Mouse (Mus musculus) hindbrain, embryonic 14.5 days (tissue): Measurements from ENCODE around the gene Gpr132. TPM values are rescaled to one million over a fixed set of nuclear protein-coding genes. Genes with fewer than 3 reads are reported as not detected.

ENCODE experiments used
- ATAC-seq: fragments of 200-750 bp; cut with Nextera tagmentation; 2 replicates; pipeline ENCODE4 v1.8.0; 2017; ENCODE audit warnings: moderate number of reproducible peaks, mild to moderate bottlenecking, moderate TSS enrichment, moderate library complexity; ENCODE audit not compliant: low FRiP score
- DNase-seq: peaks from one replicate; pipeline ENCODE4 v3.0.0-alpha.2; 2015; ENCODE audit warnings: low spot score
- H3K27ac ChIP-seq: fragments of 300-500 bp; sonication (generic); 2 replicates; pipeline ENCODE4 v1.5.1; 2014; ENCODE audit warnings: mild to moderate bottlenecking, moderate library complexity
- H3K27me3 ChIP-seq: fragments of 300-500 bp; sonication (generic); 2 replicates; pipeline ENCODE4 v1.6.1; 2014; ENCODE audit warnings: mild to moderate bottlenecking, low read length, mixed read lengths; ENCODE audit not compliant: control insufficient read depth, insufficient read depth
- H3K36me3 ChIP-seq: fragments of 300-500 bp; sonication (generic); replicated peaks from 2 replicates; pipeline ENCODE4 v1.6.1; 2014; ENCODE audit not compliant: control insufficient read depth, insufficient read depth
- H3K4me1 ChIP-seq: fragments of 300-500 bp; sonication (generic); replicated peaks from 2 replicates; pipeline ENCODE4 v1.6.1; 2014; ENCODE audit warnings: antibody characterized with exemption, low read length, mixed read lengths; ENCODE audit not compliant: control insufficient read depth, insufficient read depth
- H3K4me2 ChIP-seq: fragments of 300-500 bp; sonication (generic); replicated peaks from 2 replicates; pipeline ENCODE4 v1.6.1; 2014; ENCODE audit warnings: mild to moderate bottlenecking, moderate library complexity
- H3K4me3 ChIP-seq: fragments of 300-500 bp; sonication (generic); replicated peaks from 2 replicates; pipeline ENCODE4 v1.5.1; 2014; ENCODE audit warnings: mild to moderate bottlenecking, low read length
- H3K9ac ChIP-seq: fragments of 300-500 bp; sonication (generic); 2 replicates; pipeline ENCODE4 v1.6.1; 2014
- H3K9me3 ChIP-seq: fragments of 300-500 bp; sonication (generic); 2 replicates; pipeline ENCODE4 v1.6.1; 2016; ENCODE audit warnings: low read length; ENCODE audit not compliant: control insufficient read depth
- WGBS: fragments of 180-500 bp; shearing (Covaris S2); extraction: QIAGEN DNeasy Blood & Tissue Kit; methylation state at CpG from one replicate; pipeline ENCODE4 v1.1.7; 2014; 5-methylcytosine and 5-hydroxymethylcytosine counted together
- polyA plus RNA-seq: library from polyadenylated mRNA; unstranded; fragments of >200 nt; fragmentation: Nextera tagmentation; extraction: Ambion mirVana; gene quantifications from 2 replicates; pipeline ENCODE4 v1.2.1, GENCODE M21; 2014

Gene Gpr132
- polyA plus RNA-seq, 1 experiment from 2014 or later: not detected

DNA sequence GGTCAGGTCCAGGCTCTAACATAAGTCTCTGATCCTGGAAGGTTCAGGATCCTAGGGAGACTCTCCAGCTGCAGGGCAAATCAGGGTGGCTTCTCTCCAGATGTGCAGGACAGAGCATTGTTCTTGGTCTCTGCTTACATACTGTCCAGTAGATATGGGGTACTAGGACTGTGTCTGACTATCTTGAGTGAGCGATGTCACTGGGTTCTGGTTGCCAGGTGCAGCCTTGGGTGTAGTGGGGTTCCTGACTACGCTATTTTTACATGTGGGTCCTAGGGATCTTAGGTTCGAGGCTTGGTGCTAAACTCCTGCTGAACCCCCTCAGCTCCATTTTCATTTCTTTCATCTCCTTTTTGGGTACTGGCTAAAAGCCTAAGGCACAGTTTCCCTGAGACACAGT, 37.5 kb downstream of the Gpr132 start:
- H3K27me3 ChIP-seq: no peaks in the 10 kb centered on the region
- H3K27ac ChIP-seq: 0 out of 2 replicates have a peak overlapping the region, but pooled peaks have one; percentile 73
- H3K4me1 ChIP-seq: peaks cover 37% of the 10 kb centered on the region
- no peaks in the 10 kb centered on the region for H3K9me3 ChIP-seq
- no peak for DNase-seq
- H3K9ac ChIP-seq: peak overlapping the region; percentile 73
- peak overlapping the region; percentile 64 for H3K4me3 ChIP-seq
- peaks cover 26% of the 10 kb centered on the region for H3K36me3 ChIP-seq
- WGBS: 87% methylated on average over 3 of the region's 3 CpGs
- no peak for ATAC-seq
- H3K4me2 ChIP-seq: peak overlapping the region; percentile 69

GRCm38 (mm10) chr12:112830141-112830540, 37.9 kb downstream of the Gpr132 start:
- ATAC-seq (no peak), DNase-seq (no peak)
- peak overlapping the region; percentile 69 for H3K4me2 ChIP-seq
- H3K4me3 ChIP-seq: peak overlapping the region; percentile 64
- no peaks in the 10 kb centered on the region for H3K27me3 ChIP-seq
- H3K36me3 ChIP-seq: peaks cover 28% of the 10 kb centered on the region
- H3K9me3 ChIP-seq: no peaks in the 10 kb centered on the region
- peak overlapping the region; percentile 73 for H3K9ac ChIP-seq
- peaks cover 37% of the 10 kb centered on the region for H3K4me1 ChIP-seq
- H3K27ac ChIP-seq: peak overlapping the region; percentile 73
- WGBS: 43% methylated on average over 2 of the region's 2 CpGs

DNA sequence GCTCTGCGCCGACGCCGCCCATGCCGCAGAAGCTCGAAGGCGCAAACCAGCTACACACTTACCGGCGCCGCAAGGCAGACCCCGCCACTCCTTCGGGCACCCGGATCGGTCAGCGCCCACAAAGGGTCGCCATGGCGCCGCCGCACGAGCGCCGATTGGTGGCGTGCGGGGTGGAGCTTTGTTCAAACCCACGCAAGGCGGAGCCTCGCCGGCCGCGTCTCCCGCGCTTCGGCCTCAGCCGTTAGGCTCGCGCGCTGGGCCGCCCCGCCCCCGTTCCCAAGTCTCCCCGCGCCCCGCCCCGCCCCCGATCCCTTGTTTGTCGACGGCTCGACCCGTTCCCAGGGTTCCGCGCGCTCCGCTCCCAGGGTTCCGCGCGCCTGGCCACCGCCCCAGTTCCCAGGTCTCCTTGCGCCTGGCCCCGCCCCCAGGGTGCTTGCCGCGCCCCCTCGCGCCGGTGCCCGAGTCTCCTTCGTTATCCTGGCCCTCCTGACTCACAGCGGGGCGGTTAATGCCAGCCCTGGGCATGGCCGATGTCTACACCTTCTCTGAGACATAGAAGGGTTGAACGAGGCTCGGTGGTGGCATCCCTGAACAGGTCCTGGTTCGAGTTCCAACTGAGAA, 38.7 kb downstream of the Gpr132 start, which contains the start of gene Cdca4:
Gene Cdca4, minus strand, starts transcription at position 180 of the 621 bp plus-strand sequence.
- WGBS: under 1% methylated on average over 50 of the region's 72 CpGs
- H3K4me2 ChIP-seq: peak within 1 kb of the TSS; percentile 82
- peak within 1 kb of the TSS; percentile 94 for H3K9ac ChIP-seq
- ATAC-seq (peak; percentile 98), DNase-seq (peak; percentile 98)
- H3K36me3 ChIP-seq: peaks cover 34% of the 10 kb centered on the region
- H3K4me3 ChIP-seq: peak within 1 kb of the TSS; percentile 64
- peaks cover 37% of the 10 kb centered on the region for H3K4me1 ChIP-seq
- H3K27ac ChIP-seq: peak within 1 kb of the TSS; percentile 87
- H3K9me3 ChIP-seq: no peaks in the 10 kb centered on the region
- H3K27me3 ChIP-seq: no peaks in the 10 kb centered on the region

GRCm38 (mm10) chr12:112828501-112829243, 39.4 kb downstream of the Gpr132 start:
- ATAC-seq: peak; percentile 78
- peak overlapping the region; percentile 64 for H3K4me3 ChIP-seq

DNA sequence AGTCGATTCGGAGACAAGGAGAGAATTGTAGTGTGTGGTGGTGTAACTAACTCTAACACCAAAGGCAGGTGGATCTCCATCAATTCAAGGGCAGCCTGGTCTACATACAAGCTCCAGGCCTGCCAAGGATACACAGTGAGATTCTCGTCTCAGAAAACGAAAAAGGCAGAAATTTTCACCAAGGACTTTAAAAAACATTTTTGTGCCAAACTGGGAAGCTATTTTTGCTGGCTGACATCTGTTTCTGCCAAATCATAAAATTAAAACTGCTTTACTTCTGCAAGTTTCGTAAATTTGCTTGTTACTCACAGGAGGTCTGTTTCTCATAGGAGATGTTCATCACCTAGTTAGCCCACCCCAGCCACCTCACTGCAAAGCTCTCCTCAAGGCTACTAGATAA, 42.1 kb downstream of the Gpr132 start:
- H3K27me3 ChIP-seq: no peaks in the 10 kb centered on the region
- 88% methylated on average over 5 of the region's 5 CpGs for WGBS

More at GRCm38 (mm10) chr12:112828501-112829243, 39.4 kb downstream of the Gpr132 start:
- Histone ChIP-seq H3K27me3 (no peaks in the 10 kb centered on the region), H3K4me1 (peaks cover 40% of the 10 kb centered on the region), H3K27ac (peak overlapping the region; percentile 87), H3K4me2 (peak overlapping the region; percentile 82), H3K9ac (peak overlapping the region; percentile 94), H3K36me3 (peaks cover 37% of the 10 kb centered on the region), H3K9me3 (no peaks in the 10 kb centered on the region)
- DNase-seq: no peak
- WGBS: under 1% methylated on average over 46 of the region's 51 CpGs

GRCm38 (mm10) chr12:112823221-112823620, 44.8 kb downstream of the Gpr132 start:
- no peak overlapping the region for H3K4me3 ChIP-seq
- 84% methylated on average over 4 of the region's 4 CpGs for WGBS
- H3K36me3 ChIP-seq: peaks cover 74% of the 10 kb centered on the region
- no peak for ATAC-seq
- H3K4me2 ChIP-seq: no peak overlapping the region
- no peak overlapping the region for H3K27ac ChIP-seq
- DNase-seq: no peak
- no peaks in the 10 kb centered on the region for H3K27me3 ChIP-seq
- no peak overlapping the region for H3K9ac ChIP-seq
- H3K4me1 ChIP-seq: peaks cover 25% of the 10 kb centered on the region
- no peaks in the 10 kb centered on the region for H3K9me3 ChIP-seq

More for the DNA sequence above, 42.1 kb downstream of the Gpr132 start:
- Histone ChIP-seq H3K9me3 (no peaks in the 10 kb centered on the region), H3K27ac (no peak overlapping the region), H3K36me3 (peaks cover 48% of the 10 kb centered on the region), H3K9ac (0 out of 2 replicates have a peak overlapping the region, but pooled peaks have one; percentile 0), H3K4me2 (no peak overlapping the region), H3K4me1 (peaks cover 34% of the 10 kb centered on the region), H3K4me3 (no peak overlapping the region)
- DNase-seq: no peak
- no peak for ATAC-seq

DNA sequence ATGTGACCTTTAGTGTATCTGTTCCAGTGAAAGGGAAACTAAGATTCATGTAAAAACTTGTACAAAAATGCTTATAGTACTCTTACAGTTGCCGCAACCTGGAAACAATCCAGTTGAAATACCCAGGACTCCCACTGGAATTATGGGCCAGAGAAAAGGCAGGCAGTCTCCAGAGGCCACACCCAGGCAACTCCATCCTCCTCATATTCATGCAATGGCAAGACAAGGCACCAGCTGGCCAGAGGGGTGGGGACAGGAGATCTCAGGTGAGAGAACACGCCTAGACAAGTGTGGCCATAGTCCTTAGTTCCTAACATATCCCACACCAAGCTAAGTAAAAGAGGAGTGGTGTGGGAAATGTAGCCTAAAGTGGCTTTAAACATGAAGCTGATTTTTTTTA, 45.4 kb downstream of the Gpr132 start:
- no peak for DNase-seq

GRCm38 (mm10) chr12:112821974-112822373, 46.1 kb downstream of the Gpr132 start:
- H3K4me3 ChIP-seq: no peak overlapping the region
- DNase-seq: no peak
- H3K36me3 ChIP-seq: peaks cover 76% of the 10 kb centered on the region
- H3K27me3 ChIP-seq: no peaks in the 10 kb centered on the region
- no peak overlapping the region for H3K4me2 ChIP-seq
- peaks cover 12% of the 10 kb centered on the region; the same call in 1 of the 2 replicates for H3K4me1 ChIP-seq
- no peaks in the 10 kb centered on the region for H3K9me3 ChIP-seq
- 87% methylated on average over 4 of the region's 4 CpGs for WGBS
- H3K27ac ChIP-seq: no peak overlapping the region
- no peak for ATAC-seq
- no peak overlapping the region for H3K9ac ChIP-seq

More for the DNA sequence above, 45.4 kb downstream of the Gpr132 start:
- H3K4me1 ChIP-seq: peaks cover 19% of the 10 kb centered on the region
- 78% methylated on average over 2 of the region's 2 CpGs for WGBS
- peaks cover 76% of the 10 kb centered on the region for H3K36me3 ChIP-seq
- H3K4me2 ChIP-seq: no peak overlapping the region
- no peak for ATAC-seq
- H3K9me3 ChIP-seq: no peaks in the 10 kb centered on the region
- H3K27me3 ChIP-seq: no peaks in the 10 kb centered on the region
- H3K27ac ChIP-seq: no peak overlapping the region
- H3K4me3 ChIP-seq: no peak overlapping the region
- no peak overlapping the region for H3K9ac ChIP-seq

GRCm38 (mm10) chr12:112821216-112821615, 46.8 kb downstream of the Gpr132 start:
- DNase-seq: no peak
- no peak overlapping the region for H3K9ac ChIP-seq
- no peak for ATAC-seq
- H3K9me3 ChIP-seq: no peaks in the 10 kb centered on the region
- no peaks in the 10 kb centered on the region for H3K27me3 ChIP-seq
- peaks cover 4% of the 10 kb centered on the region; the same call in 1 of the 2 replicates for H3K4me1 ChIP-seq
- H3K27ac ChIP-seq: no peak overlapping the region
- peaks cover 72% of the 10 kb centered on the region for H3K36me3 ChIP-seq
- no peak overlapping the region for H3K4me3 ChIP-seq
- no peak overlapping the region for H3K4me2 ChIP-seq
- 60% methylated on average over 1 of the region's 1 CpGs for WGBS
